ENCODE assay signal across 18 mouse cellular contexts in the genomic region with DNA sequence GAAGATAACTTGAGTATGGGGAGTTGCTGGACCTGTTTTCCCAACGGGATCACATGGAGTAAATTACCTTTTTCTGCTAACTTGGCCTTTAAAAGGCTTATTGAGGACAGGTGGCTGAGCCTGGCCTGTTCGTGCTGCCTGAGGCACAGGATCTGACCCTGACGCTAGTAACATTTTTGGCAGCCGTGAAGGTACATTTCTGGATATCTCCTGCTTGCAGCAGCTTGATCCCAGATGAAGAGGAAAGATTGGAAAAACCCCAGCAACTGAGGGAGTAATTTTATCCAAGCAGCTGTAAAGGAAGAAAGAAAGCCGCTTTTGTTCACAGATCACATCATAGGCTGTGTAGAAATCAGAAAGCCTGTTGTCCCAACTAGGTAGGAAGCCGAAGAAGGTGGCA. TPM values are rescaled to one million over a fixed set of nuclear protein-coding genes. Genes with fewer than 3 reads are reported as not detected.
DNase-seq lines count a peak whose midpoint lies in the region.
"Had no signal": no experiment of that assay in that cellular context is flagged by ENCODE, and none has a peak within 500 bp of the region (broad histone marks: within the 10 kb centered on the region; RNA-seq: fewer than 3 reads in every experiment).

No protein-coding gene starts in this region.

- peak; percentile 44 for DNase-seq in kidney, adult 11 months
- no peak for DNase-seq in kidney, postnatal 4 days
- DNase-seq in 3134 (ENCODE audit: extremely low read depth, insufficient read length, low spot score) = peak; percentile 24
- DNase-seq in embryonic facial prominence, embryonic 10.5 days (ENCODE audit: low spot score) = peak; percentile 13
- DNase-seq in kidney, postnatal 36 days = peak; percentile 22 to 47
- DNase-seq in spleen, postnatal 10 days (ENCODE audit: low spot score in 2 of 2) = no peak
- no peak for DNase-seq in right cerebral cortex, postnatal 10 days (ENCODE audit: low spot score in 2 of 2)
- DNase-seq: cerebellum, postnatal 14 days; liver, postnatal 0 days; retina, postnatal 1 day; thymus, adult 18-20 months had no signal

- H3K27me3 ChIP-seq in embryonic facial prominence, embryonic 10.5 days (replicated peaks; ENCODE audit: low read depth, poor library complexity, severe bottlenecking) = no peaks in the 10 kb centered on the region
- H3K27me3 ChIP-seq: forebrain, embryonic 15.5 days; heart, embryonic 12.5 days had no signal

- H3K27ac ChIP-seq in embryonic facial prominence, embryonic 10.5 days (replicated peaks) = no peak overlapping the region
- H3K27ac ChIP-seq: forebrain, embryonic 15.5 days; layer of hippocampus, adult 2 months had no signal

- peaks cover 3% of the 10 kb centered on the region; the same call in 1 of the 2 replicates for H3K4me1 ChIP-seq in embryonic facial prominence, embryonic 10.5 days
- H3K4me1 ChIP-seq: forebrain, embryonic 15.5 days; heart, embryonic 12.5 days; megakaryocyte, embryonic 14.5 days had no signal

- no peak overlapping the region for H3K4me3 ChIP-seq in embryonic facial prominence, embryonic 10.5 days
- H3K4me3 ChIP-seq: forebrain, embryonic 15.5 days; heart, embryonic 12.5 days; layer of hippocampus, adult 2 months; megakaryocyte, embryonic 14.5 days had no signal

- H3K9me3 ChIP-seq in embryonic facial prominence, embryonic 10.5 days = no peaks in the 10 kb centered on the region
- H3K9me3 ChIP-seq: forebrain, embryonic 15.5 days; heart, embryonic 12.5 days had no signal

- WGBS in embryonic facial prominence, embryonic 10.5 days = 62% methylated on average over 6 of the region's 6 CpGs

- no peaks in the 10 kb centered on the region for H3K36me3 ChIP-seq in embryonic facial prominence, embryonic 10.5 days (replicated peaks)
- H3K36me3 ChIP-seq: forebrain, embryonic 15.5 days; heart, embryonic 12.5 days had no signal

RNA-seq across cellular contexts. Expression of a gene that starts 17.1 kb away (rescaled TPM):
- 16.7 and 17.6 TPM in 2 replicates for polyA plus RNA-seq in embryonic facial prominence, embryonic 10.5 days (2016; fragmentation: Nextera tagmentation; extraction: Ambion mirVana)

RNA-seq across cellular contexts. Expression of a gene that starts 58.3 kb away (rescaled TPM):
- polyA plus RNA-seq in embryonic facial prominence, embryonic 10.5 days (2016; fragmentation: Nextera tagmentation; extraction: Ambion mirVana) = not detected in 2 replicates
- polyA plus RNA-seq: CD4-positive, CD25-positive, alpha-beta regulatory T cell, adult 4 months; forebrain, embryonic 15.5 days; heart, embryonic 12.5 days; liver, postnatal 0 days; neural tube, embryonic 14.5 days; spleen, adult 2 months had no signal

Comparison
In these comparisons a context has a peak if more than half of its experiments do, and no peak if none do; other contexts are left out.
1. DNase-seq: peak in kidney, adult 11 months (single experiment), 3134 (single experiment), embryonic facial prominence, embryonic 10.5 days (single experiment) and kidney, postnatal 36 days (2 of 2); none in kidney, postnatal 4 days (0 of 2), spleen, postnatal 10 days (0 of 2) and right cerebral cortex, postnatal 10 days (0 of 2).